Mouse (Mus musculus): ENCODE results near the gene Nt5dc2.

Nt5dc2 gene

GRCm38 (mm10) chr14:31130236-31131220 lies at the start of gene Nt5dc2:
Gene Nt5dc2, plus strand, starts transcription at chr14:31131053.
- DNase-seq (ENCODE audit: low read depth, low spot score): peak; percentile 60

- DNase-seq (ENCODE audit: low read depth, low spot score): no peak
These were observed 49.7 kb upstream of the Nt5dc2 start for GRCm38 (mm10) chr14:31081147-31081546.

- no peak for DNase-seq (ENCODE audit: low read depth, low spot score)
These were observed 43.4 kb upstream of the Nt5dc2 start for GRCm38 (mm10) chr14:31087433-31087832.

- peak; percentile 26 for DNase-seq (ENCODE audit: low read depth, low spot score)
These were observed 42.3 kb upstream of the Nt5dc2 start for GRCm38 (mm10) chr14:31088515-31088914.

GRCm38 (mm10) chr14:31089918-31090317 lies 40.9 kb upstream of the Nt5dc2 start:
- DNase-seq (ENCODE audit: low read depth, low spot score): no peak

GRCm38 (mm10) chr14:31105156-31105555 lies 25.7 kb upstream of the Nt5dc2 start:
- DNase-seq (ENCODE audit: low read depth, low spot score): no peak

GRCm38 (mm10) chr14:31110613-31111012 lies 20.2 kb upstream of the Nt5dc2 start:
- DNase-seq (ENCODE audit: low read depth, low spot score): no peak

GRCm38 (mm10) chr14:31112187-31112586 lies 18.7 kb upstream of the Nt5dc2 start:
- no peak for DNase-seq (ENCODE audit: low read depth, low spot score)

GRCm38 (mm10) chr14:31114011-31114410 lies 16.8 kb upstream of the Nt5dc2 start:
- DNase-seq (ENCODE audit: low read depth, low spot score): no peak

- DNase-seq (ENCODE audit: low read depth, low spot score): no peak
These were observed 15.3 kb upstream of the Nt5dc2 start for GRCm38 (mm10) chr14:31115522-31115921.

- DNase-seq (ENCODE audit: low read depth, low spot score): no peak
These were observed 5.5 kb upstream of the Nt5dc2 start for GRCm38 (mm10) chr14:31125106-31126075.

GRCm38 (mm10) chr14:31126826-31127225 lies 4.0 kb upstream of the Nt5dc2 start:
- no peak for DNase-seq (ENCODE audit: low read depth, low spot score)

GRCm38 (mm10) chr14:31128101-31128825 lies 2.6 kb upstream of the Nt5dc2 start:
- peak; percentile 64 for DNase-seq (ENCODE audit: low read depth, low spot score)

GRCm38 (mm10) chr14:31128826-31129219 lies 2.0 kb upstream of the Nt5dc2 start, which contains the start of gene Smim4:
Gene Smim4, minus strand, starts transcription at chr14:31128956.
- peak; percentile 99 for DNase-seq (ENCODE audit: low read depth, low spot score)

- DNase-seq (ENCODE audit: low read depth, low spot score): no peak
These were observed 1.3 kb upstream of the Nt5dc2 start for GRCm38 (mm10) chr14:31129326-31130235.

GRCm38 (mm10) chr14:31131272-31131821 lies 494 bp downstream of the Nt5dc2 start:
- peak; percentile 33 for DNase-seq (ENCODE audit: low read depth, low spot score)

GRCm38 (mm10) chr14:31132031-31132430 lies 1.2 kb downstream of the Nt5dc2 start:
- DNase-seq (ENCODE audit: low read depth, low spot score): no peak

GRCm38 (mm10) chr14:31132491-31132975 lies 1.7 kb downstream of the Nt5dc2 start:
- no peak for DNase-seq (ENCODE audit: low read depth, low spot score)

- DNase-seq (ENCODE audit: low read depth, low spot score): peak; percentile 46
These were observed 2.3 kb downstream of the Nt5dc2 start for GRCm38 (mm10) chr14:31133023-31133665.
